Mouse (Mus musculus) cerebellum, postnatal 4 days (tissue): ENCODE results near the gene Mapk9.
A peak's percentile ranks its signal among the peaks of the same experiment; 100 is the strongest.

Experiments
- DNase-seq, 2 experiments: peaks; one replicate each; pipeline ENCODE4 v3.0.0; 2022; ENCODE audit warnings: low spot score in 2 of 2, mixed read lengths in 1 of 2

Gene Mapk9

DNA sequence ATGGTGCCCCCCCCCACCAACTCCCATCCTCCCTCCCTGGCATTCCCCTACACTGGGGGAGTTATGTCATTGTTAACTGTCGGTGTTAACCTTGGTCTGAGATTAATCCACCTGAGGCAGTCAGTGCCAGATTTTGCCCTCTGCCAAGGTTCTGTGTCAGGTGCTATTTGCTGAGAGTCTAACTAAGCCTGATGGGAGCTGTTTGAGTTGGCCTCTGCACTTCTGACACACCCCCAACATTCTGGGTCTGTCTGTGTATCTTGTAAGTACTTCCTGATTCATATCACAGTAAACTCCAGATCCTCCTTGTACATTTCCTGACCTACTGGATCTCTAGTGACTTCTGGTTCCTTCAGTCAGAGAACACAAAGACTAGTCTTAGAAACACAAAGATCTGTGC, 5.9 kb upstream of the Mapk9 start:
- no peak for DNase-seq

DNA sequence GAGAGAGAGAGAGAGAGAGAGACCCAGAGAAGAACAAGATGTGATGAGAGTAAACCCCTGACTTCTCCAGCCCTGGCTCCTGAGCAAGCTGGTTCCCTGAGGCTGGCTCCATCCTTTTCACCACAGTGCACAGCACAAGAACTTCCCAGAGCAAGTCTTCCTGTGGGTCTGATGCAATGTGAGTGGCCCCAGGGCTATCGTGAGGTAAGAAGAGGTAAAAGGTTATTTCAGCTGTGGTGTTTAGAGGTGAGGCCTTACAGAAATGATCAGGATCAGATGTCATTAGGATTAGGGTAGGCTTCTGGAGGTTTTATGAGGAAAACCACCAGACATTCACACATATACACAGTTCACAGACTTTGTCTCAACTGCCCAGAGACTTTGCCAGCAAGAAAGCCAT, 4.7 kb upstream of the Mapk9 start:
- DNase-seq: no peak

DNA sequence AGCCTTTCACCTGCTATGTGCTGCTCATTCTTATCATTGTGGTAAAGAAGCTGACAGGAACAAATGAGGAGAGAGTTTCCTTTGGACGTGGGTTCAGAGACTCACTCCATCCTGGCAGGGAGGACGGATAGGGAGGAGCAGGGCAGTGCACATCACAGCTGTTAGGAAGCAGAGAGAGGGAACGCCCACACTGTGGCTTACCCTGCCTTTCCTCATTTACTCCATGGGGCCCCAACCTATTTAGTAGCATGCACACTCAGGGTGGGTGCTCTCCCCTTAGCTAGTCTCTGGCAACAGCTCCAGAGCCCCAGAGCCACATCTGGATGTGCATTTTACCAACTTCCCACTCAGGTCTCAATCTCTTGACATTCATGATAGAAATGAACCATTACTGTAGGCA, 3.8 kb upstream of the Mapk9 start:
- no peak for DNase-seq

DNA sequence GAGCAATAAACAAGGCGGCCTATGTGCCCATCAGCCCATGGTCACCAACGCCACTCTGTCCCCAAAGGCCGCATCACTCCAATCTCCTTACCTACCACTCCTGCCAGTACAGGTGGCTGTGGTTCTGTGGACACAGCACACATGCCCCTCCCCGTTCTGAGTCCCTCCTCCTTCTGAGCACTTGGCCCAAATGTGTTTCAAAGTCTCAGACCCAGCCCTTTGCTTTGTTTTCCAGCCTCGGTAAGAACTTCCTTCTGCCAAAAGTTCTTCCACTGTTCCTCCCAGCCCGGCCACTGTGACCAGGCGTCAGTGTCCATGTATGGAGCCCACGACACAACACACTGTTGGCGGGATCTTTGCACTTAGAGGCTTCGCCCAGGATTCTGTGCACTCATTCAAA, 2.2 kb upstream of the Mapk9 start:
- no peak for DNase-seq

DNA sequence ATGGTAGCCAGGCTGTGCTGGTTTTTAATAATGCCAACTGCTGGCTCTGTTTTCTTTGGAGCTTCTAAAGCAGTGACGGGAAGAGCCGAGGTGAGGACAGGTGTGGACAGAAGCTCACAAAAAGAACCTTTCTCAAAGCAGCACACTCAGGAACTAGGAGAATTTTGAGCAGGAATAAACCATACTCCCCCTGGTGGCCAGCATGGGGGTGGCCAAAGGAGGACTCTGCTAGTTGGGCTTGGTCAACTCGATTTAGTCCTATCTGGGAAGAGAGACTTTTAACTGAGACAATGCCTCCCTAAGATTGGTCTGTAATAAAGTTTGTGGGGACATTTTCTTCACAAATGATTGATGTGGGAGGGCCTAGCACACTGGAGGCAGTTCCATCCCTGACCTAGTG, 1.6 kb upstream of the Mapk9 start:
- peak; percentile 49 to 63 for DNase-seq

DNA sequence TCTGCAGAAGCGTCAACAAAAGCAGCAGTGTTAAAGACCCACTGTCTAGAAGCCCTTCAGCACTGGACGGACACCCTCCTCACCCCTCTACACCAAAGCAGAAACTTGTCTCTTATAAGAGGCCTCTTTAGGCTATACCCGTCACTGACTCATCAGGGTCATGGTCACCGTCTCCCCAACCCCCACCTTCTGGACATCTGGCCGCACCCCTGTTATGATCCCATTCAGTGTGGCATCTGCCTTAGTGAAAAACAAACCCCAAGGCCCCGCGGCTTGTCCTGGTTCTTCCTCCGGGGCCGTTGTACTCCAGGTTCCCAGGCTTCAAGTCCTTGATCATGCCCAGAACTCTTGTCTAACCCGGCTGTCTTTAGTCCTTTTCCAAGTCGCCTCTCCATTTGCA, 593 bp upstream of the Mapk9 start:
- DNase-seq: no peak

DNA sequence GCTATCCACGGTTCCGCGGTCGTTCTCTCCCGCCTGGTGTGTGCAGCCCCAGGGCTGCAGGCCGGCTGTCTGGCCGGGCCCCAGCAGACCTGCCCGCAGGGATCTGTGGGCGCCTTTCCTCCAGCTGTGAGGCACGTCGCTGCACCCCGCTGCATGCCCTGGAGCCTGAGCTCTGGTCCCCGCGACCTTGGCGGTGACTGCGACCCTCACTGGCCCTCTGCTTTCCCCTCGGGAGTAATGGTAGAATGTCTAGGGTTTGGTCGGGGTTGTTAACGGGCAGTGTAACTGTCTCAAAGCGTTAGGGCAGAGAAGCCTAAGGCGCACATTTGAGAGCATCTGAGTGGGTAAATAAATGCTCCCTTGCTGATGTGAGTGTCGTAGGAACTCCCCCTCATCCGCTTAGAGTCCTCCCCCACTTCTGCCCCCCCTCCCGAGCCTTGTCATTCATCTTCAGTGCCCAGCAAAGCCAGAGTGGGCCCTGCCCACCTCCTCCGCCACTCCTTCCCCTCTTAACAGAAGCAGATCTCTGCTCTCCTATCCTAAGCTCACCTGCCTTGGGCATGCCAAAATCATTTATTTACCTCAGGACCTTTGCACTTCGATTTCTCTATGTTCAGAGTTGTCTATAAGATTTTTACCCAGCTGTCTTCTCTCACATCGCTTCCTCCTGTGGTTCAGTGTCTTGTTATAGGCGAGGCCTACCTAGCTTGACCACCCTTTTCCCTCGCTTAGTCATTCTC, 690 bp downstream of the Mapk9 start:
- peak in 1 of 2 experiments; percentile 29 for DNase-seq

DNA sequence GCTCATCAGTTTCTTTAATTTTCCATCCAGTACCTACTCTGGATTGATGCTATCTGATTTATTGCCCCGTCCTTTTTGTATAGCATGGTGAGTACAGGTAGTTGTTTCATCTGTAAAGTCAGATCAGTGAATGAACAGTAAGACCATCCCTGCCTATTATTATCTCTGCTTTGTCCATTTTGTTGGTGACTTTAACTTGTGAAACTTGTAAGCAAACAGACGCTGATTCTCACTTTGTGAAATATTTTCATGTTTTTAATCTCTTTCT, 1.2 kb downstream of the Mapk9 start:
- DNase-seq: no peak

DNA sequence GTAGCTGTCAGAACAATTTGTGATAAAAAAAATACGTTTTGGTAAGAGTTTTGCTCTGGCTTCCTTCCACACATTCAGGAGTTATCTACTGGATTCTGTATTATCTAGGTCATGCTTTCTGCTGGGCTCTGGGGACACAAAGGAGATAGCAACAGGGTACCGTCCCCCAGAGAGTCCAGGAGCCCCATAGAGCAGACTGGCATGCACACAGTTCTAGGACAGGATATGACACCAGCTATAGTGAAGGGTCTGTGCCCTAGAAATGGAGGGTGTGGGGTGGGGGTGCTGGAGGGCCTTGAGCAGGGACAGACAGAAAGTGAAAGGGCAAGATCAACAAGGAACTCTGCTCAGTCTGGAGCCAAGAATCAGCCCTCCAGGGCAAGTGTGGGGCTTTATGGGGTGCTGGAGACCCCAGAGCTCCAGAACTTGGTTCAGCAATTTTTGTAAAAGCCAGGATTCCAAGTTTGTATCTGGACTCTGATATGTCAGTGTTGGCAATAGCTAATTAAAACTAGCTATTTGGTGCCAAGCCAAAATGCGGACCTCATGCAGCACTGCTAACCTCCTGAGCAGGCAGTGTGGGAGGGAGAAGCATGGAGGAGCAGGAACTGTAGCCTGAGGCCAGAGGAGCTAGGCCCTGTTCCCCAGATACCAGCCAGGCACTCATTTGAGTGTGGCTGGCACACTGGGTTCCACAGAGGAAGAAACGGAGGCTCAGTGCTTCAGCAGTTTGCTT, 1.7 kb downstream of the Mapk9 start:
- DNase-seq: no peak

DNA sequence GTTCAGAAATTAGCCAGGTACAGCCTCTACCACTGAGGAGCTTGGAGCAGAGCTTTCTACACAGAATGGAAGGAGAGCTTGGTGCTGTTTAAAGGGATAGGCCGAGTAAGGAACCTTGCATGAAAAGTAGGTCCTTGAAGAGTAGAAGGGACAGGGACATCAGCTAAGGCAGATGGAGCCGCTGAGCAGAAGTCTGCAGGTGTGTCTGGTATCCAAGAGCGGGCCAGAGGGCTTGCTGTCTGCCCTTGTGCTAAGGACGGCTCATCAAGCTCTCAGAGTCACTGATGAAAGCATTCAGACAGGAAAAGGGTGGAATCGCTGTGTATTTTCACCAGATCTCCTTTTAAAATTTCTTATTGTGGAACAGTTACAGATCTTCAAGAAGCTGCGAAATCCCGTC, 3.8 kb downstream of the Mapk9 start:
- DNase-seq: no peak

DNA sequence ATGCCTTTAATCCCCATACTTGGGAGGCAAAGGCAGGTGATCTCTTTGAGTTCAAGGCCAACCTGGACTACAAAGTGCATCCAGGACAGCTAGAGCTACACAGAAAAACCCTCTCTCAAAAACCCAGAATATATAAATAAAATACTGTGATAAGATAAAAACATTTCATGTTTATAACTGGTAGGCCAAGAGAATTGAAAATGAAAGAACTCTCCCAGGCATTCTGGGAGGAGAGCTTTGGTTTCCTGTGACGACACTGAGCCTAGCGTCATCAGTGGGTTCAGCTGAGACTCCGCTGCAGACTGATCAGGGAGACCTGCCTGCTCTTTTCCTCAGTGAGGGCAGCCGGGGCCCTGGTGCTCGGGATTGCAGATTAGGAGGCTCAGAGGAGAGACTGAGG, 8.6 kb downstream of the Mapk9 start:
- DNase-seq: no peak

DNA sequence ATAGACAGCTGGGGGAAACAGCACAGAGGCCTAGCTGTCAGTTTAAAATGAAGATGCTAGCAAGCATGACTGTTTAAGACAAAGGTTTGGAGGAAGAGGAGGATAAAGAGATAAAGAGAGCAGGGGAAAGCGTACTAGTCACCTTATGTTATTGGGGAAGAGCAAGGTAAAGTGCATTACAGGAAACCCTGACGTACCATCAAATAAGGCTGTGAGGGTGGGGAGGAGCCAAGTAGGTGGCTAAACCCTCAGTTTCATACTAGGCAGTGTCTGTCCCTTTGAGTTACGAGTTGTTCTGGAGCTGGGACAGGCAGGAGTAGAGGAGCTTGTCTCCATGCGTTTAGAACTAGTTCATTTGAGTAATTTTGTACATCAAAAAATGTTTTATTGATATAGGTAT, 14.6 kb downstream of the Mapk9 start:
- DNase-seq: no peak

DNA sequence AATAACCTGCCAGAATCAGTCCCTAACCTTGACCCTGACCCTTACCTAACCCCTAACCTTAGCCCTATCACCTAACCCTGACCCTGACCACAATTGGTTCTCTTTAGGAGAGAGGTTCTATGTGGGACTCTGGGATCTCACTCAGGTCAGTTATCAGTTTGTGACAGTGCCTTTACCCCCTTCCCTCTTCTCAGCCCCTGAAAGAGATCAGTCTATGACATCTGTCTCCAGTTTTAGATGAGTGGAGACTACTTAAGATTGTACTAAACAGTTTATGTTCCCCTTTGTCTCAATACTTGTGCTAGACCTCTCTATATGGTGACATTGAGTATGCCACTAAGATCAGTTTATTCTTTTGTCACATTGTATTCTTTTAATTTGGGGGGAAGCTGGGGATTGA, 17.4 kb downstream of the Mapk9 start:
- DNase-seq: no peak

DNA sequence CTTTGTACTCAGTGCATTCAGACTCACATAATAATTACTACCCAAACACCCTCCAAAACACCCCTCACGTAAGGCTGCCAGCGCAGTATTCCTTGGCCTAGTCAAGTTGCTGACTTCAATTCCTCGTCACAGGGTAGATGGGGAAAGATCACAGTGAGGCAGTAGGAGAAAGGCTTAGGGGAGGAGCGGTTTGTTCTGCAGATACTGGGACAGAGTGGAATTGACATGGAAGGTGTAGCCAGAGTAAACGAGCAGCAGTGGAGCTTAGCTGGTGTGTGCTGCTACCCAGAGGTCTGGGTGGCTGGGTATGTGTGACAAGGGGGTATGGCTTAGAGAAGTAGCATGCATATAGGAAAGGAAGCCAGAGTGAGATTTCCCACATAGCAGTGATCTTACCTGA, 20.8 kb downstream of the Mapk9 start:
- DNase-seq: no peak

DNA sequence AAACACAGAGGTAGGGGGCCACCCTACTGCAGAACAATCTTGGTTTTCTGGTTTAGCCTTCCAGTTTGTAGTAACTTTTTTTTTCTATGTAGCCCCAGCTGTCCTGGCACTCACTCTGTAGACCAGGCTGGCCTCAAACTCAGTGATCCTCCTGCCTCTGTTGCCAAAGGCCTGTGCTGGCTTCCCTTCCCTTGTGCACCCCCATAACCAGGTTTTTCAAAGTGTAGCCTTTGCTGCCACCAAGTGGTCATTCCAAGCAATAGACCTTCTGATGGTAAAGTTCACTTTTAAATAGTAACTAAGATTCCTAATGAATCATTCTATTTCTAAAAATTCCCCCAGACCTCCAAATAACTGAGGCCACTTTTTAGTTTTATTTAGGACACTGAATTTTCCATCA, 23.2 kb downstream of the Mapk9 start:
- peak in 1 of 2 experiments; percentile 52 for DNase-seq

DNA sequence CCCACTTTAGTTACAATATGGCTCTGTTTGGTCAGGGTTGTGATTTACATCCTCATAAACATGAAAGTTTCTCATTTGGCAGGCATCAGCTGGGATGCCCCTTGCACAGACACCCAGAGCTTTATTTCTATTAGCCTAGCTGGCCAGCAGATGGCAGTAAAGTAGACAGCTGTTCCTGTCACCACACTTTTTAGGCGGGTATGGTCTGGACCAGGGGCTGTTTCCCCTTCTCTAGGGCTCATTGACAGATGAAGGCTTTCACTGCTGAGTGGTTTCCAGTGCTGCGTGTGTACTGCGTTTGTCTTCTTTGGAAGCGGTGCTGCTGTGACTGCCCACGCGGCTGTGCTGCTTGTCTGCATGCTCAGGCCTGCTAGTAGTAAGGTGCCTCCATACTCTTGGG, 25.4 kb downstream of the Mapk9 start:
- DNase-seq: peak in 1 of 2 experiments; percentile 67

DNA sequence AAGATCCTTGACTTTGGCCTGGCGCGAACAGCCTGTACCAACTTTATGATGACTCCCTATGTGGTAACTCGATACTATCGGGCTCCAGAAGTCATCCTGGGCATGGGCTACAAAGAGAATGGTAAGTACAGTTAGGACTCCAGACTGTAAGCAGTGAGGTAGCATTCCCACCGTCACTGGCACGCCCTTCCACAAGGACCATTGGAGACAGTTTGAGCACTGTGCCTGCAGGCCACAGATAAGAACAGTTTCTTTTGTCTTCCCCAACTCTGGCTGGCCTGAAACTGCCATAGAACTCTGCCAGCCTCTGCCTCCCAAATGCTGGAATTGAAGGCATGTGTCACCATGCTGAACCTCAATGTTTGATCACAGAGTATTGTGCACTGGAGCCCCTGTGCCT, 26.2 kb downstream of the Mapk9 start:
- DNase-seq: no peak

DNA sequence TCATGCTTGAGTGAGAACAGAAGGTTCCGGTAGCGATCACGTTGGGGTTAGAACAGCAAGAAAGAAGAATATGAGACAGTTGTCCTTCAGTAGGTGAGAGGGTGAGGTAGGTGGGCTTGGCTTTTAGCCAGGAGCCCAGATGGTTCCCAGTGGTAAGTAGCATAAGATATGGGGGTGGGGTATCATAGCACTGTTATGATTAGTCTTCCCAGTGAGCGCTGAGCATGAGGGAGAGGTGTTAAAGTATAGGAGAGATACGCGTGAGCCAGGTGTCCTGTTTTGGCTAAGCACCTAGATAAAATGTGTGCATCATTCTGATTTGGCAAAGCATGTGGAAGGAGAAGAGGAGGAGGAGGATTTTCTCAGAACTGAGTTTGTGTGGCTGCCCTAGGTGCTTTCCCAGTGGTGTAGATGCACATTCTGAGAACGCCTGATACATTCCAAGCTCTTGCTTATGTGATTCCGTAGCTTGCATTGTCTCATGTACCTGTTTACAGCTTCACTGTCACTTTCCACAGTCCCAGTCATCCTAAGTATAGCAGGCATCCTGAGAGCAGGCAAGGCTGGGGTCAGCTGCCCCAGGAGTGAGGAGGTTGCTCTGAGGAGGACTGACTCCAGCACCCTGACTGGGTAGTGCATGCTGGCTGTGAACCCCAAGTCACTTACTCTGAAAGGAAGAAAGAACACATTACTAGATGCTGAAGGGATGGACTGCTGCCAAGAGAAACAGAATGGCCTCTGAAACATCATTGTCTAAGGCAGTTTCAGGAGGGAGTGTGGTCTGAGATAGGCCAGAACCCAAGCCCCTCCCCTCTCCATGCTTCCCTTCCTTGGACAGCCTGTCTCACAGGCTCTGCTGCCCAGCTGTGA, 30.6 kb downstream of the Mapk9 start:
- peak in 1 of 2 experiments; percentile 53 for DNase-seq

DNA sequence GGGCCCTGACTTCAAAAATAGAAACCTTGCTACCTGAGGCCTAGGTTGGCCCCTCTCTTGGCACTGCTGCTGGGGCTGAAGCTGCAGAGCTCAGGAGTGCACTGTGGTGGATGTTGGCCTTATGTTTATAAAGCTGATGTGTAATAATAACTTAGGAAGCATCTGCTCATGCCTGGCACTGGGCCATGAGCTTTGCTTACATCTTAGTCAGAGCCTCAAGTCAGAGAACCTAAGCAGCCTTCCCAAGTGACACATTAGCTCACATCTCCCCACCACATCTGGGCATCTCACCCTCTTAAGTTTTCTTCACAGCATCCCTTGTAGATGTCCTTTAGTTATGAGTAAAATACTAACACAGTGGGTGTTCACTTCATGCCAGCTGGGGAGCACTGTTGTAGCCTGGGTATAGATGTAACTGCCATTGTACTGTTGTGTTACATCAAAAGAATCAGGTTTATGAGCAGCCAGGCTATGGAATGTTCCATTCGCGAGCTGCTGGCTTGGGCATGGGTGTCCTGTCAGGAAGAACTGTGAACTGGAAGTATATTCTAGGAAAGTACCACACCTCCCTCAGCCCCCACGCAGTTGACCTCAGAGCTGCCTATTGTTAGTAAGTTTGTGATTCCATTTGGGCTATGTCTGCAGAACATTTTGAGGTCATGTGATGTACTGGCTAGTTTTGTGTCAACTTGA, 33.5 kb downstream of the Mapk9 start:
- no peak for DNase-seq

DNA sequence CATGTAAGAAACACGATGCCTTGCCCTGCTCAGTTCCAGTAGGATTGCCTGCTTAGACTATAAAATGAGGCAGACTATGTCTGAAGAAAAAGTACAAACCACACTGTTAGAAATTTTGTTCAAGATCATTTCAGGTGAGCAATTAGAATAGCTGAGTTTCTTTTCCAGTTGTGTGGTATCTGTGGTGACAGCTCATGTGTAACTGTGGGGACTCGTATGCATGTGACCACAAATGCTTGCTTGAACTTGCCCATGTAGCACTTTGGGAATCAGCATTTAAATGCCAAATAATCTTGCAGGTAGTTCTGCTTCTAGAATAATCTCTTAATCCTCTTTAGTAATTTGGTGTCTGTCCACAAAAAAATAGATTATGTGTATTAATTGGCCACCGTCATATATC, 36.8 kb downstream of the Mapk9 start:
- no peak for DNase-seq

DNA sequence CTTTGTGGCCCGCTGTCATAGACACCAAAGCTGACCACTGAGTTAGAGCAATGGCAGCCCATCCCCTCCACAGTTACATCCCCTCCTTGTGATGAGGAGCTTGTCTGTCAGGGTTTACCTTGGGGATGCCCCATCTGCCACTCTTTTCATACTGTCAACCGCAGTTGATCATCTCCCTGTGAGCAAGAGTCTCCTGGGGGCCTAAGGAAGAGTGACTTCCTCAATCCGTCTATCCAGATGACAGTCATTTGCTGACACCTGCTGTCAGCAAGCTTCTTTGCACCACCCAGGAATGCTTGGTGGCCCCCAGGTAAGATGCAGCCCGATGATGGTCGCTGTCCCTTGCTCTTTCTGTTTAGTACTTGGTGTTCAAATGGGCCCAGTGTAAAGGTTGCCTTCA, 41.9 kb downstream of the Mapk9 start:
- no peak for DNase-seq

DNA sequence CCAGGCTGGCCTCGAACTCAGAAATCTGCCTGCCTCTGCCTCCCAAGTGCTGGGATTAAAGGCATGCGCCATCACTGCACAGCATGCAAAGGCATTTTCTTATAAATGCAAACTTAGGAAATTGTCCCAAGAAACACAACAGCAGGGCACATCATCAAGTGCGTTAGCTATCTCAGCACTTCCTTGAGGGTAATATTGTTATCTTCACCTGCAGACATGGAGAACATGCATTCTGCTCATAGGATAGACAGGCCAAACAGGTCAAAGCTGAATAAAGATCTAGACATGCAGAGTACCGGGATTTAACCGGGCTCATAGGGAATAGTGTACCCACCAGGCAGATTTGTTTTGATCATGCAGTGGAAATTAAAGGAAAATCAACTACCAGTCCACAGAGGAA, 45.4 kb downstream of the Mapk9 start:
- DNase-seq: no peak
